Mouse (Mus musculus) erythroblast, embryonic 14.5 days (primary cell): ENCODE results near the gene Zswim8.

Source experiments
- GATA1 ChIP-seq: IDR thresholded peaks from 2 replicates; pipeline ENCODE4 v1.6.1; 2012; ENCODE audit warnings: low read length, inconsistent platforms, mixed read lengths
- TAL1 ChIP-seq: IDR thresholded peaks from 3 replicates; pipeline ENCODE4 v1.6.1; 2012; ENCODE audit warnings: low read length, inconsistent platforms, mixed read lengths

DNA sequence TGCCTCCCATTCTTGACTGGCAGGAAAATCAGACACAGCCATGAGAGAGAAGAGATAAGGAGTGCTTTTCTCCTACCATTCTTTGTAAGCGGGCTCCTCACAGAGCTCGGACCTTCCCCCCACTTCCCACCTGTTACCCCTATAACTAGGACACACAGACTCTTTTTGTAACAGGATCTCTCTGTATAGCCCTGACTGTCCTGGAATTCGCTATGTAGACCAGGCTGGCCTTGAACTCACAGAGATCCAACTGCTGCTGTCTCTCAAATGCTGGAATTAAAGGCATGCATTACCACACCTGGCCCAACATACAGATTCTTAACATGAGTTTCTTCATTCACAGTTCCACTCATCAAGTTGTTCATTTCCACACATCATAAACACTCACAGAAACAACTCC, 44.6 kb upstream of the Zswim8 start:
- no peak for TF ChIP-seq GATA1
- TF ChIP-seq TAL1 = no peak
